Mouse (Mus musculus) gastrocnemius, adult 8-10 months (tissue): ENCODE data around the gene Wdr6. TPM values are rescaled to one million over a fixed set of nuclear protein-coding genes. Genes with fewer than 3 reads are reported as not detected.

Experiments
- DNase-seq, 2 experiments: peaks; one replicate each; pipeline ENCODE4 v3.0.0; 2022; ENCODE audit warnings: low spot score in 2 of 2
- total RNA-seq, 4 experiments: library from RNA; stranded (reverse); gene quantifications; 2 replicates each; pipeline ENCODE4 v1.2.4; 2022

Wdr6 gene
- total RNA-seq, 4 experiments from 2014 or later, result 6.6 to 8.4 (median 7.7) TPM

- DNase-seq, result no peak
Observed at GRCm38 (mm10) chr9:108573774-108574690, 4.5 kb downstream of the Wdr6 start.

GRCm38 (mm10) chr9:108572321-108572720 lies 6.2 kb downstream of the Wdr6 start:
- no peak for DNase-seq

- DNase-seq, result no peak
Observed at GRCm38 (mm10) chr9:108571401-108571973, 7.1 kb downstream of the Wdr6 start.

DNA sequence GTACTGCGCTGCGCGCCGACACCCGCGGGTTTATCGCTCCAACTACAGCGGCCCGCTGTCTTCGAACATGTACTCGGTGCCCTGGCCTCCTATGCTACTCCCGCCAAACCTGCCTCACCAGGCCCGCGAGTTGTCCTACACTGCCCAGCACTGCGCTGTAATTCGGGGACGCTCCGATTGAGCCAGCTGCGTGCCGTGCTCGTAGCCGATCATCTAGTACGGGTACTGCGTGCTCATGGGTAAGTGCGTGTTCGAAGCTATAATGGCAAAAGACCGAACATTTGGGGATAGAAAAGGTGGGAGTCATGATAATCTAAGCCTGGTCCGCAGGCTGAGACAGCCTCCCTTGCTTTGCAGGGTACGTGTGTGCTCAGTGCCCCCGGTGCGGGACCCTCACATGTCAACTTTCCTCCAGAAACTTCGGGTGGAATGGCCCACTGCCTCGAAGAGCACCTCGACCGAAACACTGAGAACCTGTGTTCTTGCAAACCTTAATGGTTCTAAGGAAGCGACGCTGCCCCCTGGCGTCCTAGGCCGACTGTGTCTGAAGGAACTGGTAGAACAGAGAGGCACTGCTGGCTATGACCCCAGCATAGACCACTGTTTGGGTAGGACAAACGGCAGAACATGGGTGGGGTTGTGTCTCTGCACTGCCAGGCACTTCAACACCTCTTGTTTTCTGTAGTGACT lies 8.2 kb downstream of the Wdr6 start:
- peak; percentile 41 to 46 for DNase-seq

DNA sequence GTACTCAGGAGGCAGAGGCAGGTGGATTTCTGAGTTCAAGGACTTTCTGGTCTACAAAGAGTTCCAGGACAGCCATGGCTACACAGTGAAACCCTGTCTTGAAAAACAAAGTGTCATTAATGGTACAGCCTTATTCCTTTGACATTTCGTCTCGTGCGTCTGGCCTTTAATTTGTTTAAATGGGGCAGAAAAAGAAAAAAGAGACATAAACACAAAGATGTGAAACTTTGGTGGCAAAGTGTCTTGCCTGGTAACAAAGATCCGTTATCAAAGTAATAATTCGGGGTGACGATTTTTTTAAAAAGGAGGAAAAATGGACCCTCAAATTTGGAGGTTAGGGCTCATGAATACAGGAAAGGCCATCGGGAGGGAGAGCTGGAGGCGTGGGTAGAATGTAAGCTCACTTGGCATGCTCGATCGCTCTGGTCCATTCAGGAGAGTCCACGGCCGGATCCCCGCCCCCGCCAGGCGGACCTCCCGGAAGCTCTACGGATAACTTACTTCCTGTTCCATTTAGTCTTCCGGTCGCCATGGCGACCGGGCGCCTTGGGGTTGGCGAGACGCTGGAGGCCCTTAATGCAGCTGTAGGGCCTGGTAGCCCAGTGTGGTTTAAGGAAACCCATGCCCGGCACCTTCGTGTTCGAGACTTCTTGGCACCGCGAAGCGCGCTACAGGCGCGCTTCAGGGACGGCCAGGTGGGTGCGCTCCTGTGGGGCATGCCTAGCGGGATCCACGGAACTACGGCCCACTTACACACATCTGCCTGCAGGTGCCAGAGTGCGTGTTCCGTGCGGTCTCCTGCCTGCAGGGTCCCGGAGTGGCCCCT lies 8.9 kb downstream of the Wdr6 start, which contains the start of gene Dalrd3:
Gene Dalrd3 (plus strand): TSS at position 506 of the 826 bp plus-strand sequence.
- DNase-seq, result peak; percentile 88 to 90

- no peak for DNase-seq
Observed at GRCm38 (mm10) chr9:108568511-108568921, 10.0 kb downstream of the Wdr6 start.

- no peak for DNase-seq
Observed at GRCm38 (mm10) chr9:108567931-108568419, 10.6 kb downstream of the Wdr6 start.

GRCm38 (mm10) chr9:108566815-108567776 lies 11.4 kb downstream of the Wdr6 start, which contains the start of gene Ndufaf3:
Ndufaf3 (minus strand) TSS chr9:108567434.
- peak; percentile 93 to 94 for DNase-seq

- DNase-seq, result no peak
Observed at GRCm38 (mm10) chr9:108565881-108566814, 12.4 kb downstream of the Wdr6 start.

GRCm38 (mm10) chr9:108564131-108564530 lies 14.4 kb downstream of the Wdr6 start:
- no peak for DNase-seq

DNA sequence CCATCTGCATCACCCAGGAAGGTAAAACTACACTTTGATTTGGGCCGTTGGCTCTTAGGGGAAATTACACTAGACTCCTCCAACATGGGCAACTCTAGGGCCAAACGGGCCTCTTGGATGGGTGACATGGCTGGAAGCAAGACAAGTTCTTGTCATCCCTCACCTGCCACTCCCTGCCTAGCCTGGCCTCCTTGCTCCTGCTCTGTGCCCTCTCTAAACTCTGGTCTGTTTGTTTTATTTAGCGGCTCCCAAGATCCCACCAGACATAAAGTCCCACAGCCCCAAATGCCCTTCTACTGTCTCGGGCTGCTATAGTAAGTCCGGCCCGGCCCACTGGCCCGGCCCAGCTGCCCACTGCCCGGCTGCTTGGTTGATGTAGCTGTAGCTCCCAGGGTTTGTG lies 14.9 kb downstream of the Wdr6 start:
- DNase-seq, result no peak

DNA sequence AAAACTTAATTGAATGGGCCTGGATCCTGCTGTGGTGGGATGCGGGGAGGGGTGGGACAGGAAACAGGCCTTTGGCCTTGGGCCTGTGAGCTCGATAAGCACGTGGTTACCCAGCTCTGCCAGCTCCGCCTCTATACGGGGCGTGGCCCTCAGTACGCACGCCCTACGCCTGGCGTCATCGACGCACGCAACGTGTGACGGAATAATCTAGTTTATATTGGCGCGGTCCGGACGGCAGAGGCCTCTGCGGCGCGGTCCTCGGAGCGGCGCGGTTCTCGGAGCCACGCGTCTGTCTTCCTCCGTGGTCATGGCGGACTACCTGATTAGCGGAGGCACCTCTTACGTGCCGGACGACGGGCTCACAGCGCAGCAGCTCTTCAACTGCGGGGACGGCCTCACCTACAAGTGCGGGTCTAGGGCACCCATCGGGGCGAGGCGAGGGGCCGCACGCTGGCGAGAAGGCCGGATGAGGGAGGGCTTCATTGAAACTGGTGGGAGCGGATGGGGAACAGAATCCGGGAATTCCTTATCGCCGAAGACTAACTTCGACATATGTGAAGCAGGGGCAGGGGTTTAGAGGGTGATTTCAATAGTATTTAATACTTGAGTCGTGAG lies 18.2 kb downstream of the Wdr6 start, which contains the start of gene Impdh2:
Gene Impdh2 (plus strand): TSS at position 60 of the 615 bp plus-strand sequence.
- DNase-seq, result peak; percentile 93 to 94

GRCm38 (mm10) chr9:108559169-108559568 lies 19.4 kb downstream of the Wdr6 start:
- no peak for DNase-seq

GRCm38 (mm10) chr9:108546875-108547274 lies 31.7 kb downstream of the Wdr6 start:
- DNase-seq, result no peak

DNA sequence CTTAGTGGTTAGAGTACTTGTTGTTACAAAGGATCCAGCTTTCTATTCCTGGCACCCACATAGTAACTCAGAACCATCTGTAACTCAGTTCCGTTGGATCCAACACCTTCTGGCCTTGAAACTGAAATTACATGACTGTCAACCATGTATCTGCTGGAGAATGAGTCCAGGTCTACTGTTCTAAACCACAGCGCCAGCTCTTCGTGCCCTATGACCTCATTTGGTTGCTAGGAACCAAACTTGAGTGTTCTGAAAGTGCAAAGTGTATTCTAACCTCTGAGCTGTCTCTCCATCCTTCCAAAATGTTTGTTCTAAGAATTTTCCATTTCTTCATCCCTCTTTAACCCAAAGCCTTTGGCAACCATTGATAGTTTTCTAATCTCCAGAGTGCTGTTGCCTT lies 32.6 kb downstream of the Wdr6 start:
- DNase-seq, result no peak

GRCm38 (mm10) chr9:108540846-108541245 lies 37.7 kb downstream of the Wdr6 start:
- no peak for DNase-seq

DNA sequence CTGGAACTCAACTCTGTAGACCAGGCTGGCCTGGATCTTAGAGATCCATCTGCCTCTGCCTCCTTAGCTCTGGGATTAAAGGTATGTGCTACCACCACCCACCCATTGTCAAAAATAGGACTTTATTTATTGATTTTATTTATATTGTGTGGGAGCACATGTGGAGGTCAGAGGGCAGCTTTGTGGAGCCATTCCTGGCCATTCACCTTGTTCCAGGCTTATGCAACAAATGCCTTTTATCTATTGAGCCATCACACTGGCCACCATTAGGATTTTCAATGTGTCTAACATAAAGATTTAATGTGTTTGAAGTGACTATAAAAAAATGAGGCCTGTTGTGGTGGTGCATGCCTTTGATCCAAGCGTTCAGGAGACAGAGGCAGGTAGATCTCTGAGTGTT lies 47.0 kb downstream of the Wdr6 start:
- DNase-seq, result no peak

GRCm38 (mm10) chr9:108530954-108531353 lies 47.6 kb downstream of the Wdr6 start:
- DNase-seq, result no peak
